Mouse (Mus musculus): ENCODE data around the gene Cdc42.

The Cdc42 gene

DNA sequence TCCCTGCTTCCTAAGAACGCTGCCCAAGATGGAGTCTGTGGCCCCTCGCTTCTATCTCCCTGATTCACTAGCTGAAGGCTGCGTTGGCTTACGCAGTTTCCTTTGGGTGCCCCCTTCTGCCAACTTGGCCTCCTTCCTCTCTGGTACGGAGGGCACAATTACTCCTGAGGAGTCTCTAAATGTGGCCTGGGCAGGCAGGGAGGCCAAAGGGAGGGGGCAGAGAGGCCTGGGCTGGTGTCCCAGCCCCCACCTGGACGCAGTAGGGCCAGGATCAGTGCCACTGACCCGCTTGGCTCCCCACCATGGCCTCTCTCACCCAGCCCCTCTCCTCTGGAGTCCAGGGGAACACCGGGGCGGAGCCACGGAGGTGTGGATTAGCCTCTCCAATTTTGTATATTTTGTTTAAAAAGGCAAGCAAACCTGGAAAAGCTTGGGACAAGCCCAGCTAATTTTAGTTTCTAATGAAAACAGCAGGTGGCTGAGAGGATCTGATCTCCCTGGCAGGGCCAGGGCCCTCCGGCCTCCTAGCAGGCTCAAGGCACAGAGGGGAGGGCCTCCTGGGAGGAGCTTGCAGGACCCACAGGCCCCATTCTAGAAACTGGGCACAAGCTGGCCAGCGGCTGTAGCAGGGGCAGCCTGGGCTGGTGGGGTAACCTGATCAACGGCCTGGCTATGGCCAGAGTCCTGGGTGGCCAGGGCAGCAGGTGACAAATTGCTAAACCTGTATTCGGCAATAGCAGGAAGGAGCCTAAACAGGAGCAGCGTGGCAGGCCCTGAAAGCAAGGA is 71.5 kb downstream of the Cdc42 start:
- DNase-seq (ENCODE audit: low read depth, low spot score): no peak

DNA sequence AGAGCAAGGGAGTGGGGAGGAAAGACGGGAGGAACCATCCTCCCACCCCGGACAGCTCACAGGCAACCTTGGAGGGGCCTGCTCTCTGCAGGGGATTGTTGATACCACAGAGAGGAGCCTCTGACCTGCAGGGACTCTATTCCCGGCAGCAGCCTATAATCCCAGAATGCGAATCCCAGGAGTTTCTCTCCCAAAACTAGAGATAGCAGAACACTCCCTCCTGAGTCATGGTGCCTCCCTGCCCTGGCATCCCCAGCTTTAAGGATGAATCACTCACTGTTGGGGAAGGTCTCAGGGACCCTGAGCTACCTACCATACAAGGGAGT is 74.2 kb downstream of the Cdc42 start:
- no peak for DNase-seq (ENCODE audit: low read depth, low spot score)

DNA sequence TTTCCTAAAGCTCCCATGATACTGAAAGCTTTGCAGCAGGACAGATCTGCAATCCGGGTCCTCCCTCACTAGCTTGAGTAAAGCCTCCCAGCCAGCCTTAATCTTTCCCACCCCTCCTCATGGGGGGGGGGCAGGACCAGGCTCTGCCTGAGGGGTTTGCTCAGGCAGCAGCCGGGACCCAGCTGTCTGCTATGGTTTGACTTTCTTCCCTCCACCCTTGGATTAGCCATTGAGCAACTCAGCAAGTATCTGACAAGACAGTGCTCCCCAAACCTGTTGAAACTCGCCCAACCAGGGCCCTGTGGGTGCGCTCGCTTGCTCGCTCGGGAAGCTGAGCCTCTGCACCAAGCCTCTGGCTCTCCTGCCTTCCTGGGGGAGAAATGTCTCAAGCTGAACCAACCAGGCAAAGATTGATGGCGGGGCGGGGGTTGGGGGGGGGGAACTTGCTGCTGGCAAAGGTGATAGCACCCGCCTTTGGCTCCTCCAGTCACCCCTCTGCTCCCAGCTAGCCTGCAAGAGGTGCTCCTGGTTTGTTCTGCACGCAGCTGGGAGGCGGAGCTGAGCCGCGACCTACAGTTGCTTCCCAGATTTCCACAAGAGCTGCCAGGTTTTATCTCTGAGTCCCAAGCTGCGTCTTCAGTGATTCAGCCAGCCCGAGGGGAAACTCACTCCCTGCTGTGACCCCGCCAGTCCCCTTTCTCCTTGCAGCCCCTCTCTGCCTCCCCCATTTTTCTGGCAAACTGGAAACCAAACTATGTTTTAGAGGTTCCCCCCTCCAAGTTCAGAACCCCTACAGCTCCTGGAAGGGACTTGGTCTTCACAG is 74.7 kb downstream of the Cdc42 start:
- no peak for DNase-seq (ENCODE audit: low read depth, low spot score)

DNA sequence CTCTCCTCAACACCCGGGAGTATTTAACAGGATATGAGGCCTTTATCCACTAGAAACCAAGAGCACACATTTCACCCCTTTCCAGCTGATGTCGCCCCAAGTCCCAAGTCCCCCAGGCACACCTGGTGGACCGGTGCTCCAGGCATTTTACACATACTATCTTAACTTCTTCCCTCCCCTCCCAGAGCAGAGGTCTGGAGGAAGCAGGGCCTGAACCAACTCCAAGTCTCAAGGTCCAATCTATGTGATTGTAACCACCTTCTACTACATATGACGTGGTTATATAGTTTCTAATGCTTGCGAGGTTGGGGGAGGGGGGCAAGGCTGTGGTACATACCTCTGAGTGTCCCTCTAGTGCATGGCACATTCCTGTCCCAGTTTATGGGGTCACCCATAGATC is 75.4 kb downstream of the Cdc42 start:
- DNase-seq (ENCODE audit: low read depth, low spot score): no peak

DNA sequence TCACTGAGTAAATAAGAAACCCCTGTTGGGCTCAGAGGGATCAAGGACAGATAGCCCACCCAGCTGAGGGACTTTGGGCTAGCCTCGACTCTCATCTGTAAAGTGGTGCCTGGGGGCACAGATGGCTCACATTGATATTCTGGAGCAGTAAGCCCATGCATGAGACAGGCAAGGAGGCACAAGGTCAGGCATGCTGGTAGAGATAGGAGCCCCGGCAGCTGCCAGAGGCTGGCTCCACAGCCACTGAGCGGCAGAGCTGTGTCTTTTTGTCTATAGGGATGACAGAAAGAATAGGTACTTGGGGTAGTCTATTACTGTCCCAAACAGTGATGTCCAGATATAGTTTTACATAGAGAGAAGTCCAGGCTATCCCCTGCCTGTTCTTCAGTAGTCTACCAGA is 76.2 kb downstream of the Cdc42 start:
- DNase-seq (ENCODE audit: low read depth, low spot score): no peak

DNA sequence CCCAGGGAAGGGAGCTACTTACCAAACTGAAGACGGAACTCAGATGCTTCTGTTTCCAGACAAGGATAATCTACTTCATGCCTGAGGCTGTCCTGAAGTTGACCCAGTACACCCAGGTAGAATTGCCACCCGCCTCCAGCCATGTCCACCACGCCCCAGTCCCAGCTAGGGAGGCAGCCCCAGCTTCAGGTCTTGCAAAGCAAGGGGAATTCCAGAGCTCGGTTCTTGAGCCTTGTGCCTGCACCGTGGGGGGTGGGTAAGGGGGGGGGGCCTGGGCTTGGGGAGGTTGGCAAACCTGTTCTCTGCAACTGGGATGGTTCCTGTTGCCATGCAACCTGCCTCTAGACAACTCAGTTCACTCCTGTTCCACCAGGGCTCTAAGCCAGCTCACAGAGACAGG is 78.2 kb downstream of the Cdc42 start:
- DNase-seq (ENCODE audit: low read depth, low spot score): no peak

DNA sequence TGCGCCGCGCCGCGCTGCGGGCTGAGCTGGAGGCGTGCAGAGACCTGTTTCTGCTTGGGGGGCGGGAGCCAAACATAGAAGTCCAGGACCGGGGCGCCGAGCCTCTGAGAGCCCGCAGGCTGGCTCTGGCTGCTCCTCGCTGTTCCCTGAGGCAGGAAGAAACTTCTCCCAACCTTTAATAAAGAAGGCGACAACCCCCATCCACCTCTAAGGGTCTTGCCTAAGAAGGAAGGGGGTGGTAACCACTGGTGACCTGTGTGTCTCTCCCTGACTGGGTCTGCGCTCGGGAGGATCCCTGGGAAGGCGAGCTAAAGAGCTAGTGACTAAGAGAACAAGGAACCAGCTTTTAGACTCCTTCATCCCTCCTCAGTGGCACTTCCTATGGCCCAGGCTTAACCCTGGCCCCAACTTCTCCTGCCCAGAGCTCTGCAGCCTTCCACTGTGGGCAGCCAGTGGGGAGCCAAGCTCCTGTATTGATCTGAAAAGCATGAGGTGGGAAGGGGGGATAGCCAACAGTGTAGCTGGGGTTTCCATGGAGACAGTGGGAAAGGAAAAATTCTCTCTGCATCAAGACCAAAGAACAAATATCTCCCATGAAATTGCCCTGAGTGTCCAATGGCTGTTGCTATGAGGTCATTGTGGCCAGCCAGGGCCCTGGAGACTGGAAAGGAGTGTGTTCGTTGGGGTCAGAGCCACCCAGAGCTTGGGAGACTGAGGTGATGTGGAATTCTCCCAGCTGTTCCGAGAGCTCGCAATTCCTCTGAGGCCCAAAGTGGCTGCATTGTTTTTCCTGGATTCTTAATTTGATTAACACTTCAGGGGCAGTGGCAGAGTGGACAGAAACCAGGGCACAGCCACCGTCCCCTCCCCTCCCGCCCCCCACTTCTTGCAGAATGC is 79.1 kb downstream of the Cdc42 start:
- DNase-seq (ENCODE audit: low read depth, low spot score): no peak

DNA sequence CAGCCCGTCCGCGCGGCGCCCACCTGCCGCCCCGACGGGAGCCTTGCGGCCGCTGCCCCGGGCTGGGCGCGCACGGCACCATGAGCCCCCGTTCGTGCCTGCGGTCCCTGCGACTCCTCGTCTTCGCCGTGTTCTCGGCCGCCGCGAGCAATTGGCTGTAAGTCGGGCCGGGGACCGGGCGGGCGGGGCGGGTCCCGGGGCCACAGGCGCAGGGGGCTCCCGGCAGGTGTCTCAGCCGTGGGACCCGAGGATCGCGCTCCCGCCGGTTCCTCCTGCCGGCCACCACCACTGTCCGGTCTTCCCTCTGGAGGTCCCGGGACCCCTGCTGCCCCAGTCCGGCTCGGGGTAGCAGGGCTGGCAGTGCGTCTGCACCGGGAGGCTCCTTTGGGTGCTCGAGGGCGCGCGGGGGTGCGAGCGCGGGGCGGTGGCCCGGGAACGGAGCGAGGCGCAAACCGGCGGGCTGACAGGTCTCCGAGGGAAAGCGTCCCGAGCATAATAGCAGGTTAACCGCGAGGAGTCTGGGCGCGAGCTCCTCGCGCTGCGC is 79.8 kb downstream of the Cdc42 start:
- DNase-seq (ENCODE audit: low read depth, low spot score): no peak

DNA sequence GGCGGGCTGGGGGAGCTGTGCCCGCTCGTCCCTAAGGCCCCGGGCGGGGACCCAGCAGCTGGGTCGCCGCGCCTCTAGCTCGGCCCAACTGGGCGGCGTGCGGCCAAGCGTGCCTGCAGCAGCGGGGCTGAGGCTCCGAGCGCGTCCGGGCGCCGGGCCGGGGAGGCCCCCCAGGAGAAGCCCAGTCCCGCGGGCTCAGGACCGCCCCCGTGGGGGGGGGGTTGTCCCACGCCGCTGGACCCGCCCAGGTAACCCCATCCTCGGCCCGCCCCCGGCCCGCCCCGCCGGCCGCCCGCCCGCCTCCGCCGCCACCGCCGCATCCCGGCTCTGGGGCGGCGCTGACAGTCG is 80.4 kb downstream of the Cdc42 start, which contains the start of gene Wnt4:
Gene Wnt4, plus strand, starts transcription at position 324 of the 348 bp plus-strand sequence.
- DNase-seq (ENCODE audit: low read depth, low spot score): no peak

DNA sequence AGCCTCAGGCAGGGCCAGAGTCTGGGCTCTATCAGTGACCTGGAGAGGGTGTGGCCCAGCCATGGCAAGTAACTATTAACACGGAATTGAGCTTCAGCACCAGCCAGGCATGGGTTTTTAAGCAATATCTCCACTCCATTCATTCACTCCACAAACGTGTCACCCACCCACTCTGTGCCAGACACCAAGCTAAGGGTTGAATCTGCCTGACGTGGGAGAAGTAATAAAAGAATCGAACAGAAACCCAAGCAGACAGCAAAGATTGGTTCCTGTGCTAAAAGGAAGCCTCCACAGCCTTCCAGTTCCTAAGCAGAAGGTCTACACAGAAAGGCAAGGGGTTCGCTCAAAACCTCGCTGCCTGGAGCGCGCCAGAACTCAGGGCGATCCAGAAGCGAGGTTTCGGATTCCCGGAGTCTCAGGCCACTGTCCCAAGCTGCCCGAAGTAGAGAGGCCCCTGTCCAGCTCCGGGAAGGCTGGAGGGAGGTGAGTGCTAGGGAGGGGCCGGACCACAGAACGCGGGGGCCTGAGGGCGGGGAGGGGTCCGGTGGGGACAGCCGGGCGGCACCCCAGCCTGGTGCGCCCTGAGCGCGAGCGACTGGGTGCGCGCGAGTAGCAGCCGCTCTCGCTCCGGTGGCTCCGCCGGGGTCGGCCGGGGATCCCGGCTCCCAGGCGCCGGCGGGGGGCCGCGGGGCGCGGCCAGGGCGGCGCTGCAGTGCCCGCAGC is 80.9 kb downstream of the Cdc42 start:
- DNase-seq (ENCODE audit: low read depth, low spot score): no peak

DNA sequence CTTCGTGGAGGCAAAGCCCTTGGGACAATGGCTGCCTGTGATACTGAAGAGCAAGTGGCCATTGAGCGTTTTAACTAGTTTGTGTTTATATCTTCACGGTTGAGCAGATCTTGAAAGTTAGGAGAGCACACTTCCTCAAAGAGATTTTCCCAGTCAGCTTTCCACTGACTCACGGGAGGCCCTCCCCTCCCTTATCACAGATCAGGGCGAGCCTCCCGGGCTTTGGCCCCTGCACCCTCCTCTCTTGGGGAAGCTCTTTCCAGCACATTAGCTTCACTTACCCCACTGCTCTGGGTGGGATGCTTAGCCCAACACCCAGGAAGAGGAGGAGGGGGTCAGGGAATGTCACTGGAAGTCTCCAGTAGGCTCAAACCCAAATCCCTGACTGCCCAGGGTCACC is 83.2 kb downstream of the Cdc42 start:
- DNase-seq (ENCODE audit: low read depth, low spot score): no peak

DNA sequence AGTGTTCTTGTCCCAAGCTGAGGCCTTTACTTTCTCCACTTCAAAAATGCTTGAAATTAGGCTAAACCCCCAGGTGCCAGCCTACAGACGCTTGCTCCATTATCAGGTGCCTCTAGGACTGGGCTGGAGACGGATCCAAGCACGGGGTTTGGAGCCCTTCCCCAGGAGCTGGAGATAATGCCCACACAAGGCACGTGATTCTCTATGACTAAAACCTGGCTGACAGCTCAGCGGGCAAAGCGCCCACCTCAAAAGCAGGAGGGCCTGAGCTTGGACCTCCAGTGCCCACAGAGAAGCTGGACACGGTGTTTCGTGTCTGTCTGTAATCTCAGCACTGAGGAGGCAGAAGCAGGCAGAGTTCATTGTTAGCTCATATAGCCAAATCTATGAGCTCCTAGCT is 85.7 kb downstream of the Cdc42 start:
- DNase-seq (ENCODE audit: low read depth, low spot score): no peak
